Mouse (Mus musculus): ENCODE measurements at regions not wholly inside any gene's neighbourhood (a gene's known extent, or its start where the extent isn't known, plus 50 kb on each side); places are given as distances from the start of the nearest gene placed in this dataset.

DNA sequence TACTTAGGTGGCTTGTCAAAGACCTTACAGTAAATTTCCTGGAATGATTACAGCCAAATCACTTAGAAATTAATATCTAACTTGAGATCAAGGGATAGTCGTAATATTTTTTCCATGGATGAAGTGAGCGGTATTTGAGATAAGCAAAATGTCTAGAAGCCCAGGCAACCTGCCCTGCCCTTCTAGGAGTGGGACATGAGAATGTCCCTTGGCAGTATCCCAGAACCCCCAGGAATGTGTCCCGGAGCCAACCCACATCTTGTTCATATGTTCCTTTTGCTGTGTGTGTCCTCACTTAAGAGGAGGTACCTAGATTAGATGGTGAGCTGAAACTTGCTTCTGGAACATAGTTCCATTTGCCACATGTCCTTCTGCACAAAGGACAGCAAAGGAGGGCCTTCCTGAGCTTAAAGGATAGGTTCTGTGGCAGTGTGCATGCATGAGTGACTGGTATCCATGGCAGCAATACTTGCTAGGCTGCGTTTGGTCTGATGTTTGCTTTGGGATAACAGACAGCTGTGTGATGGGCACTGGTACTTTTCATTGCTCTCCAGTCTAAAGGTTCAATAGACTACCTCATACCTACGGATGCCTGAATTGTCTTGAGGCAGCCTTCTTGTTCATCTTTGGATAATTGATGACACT is 231.0 kb upstream of the Krr1 start:
- H3K36me3 ChIP-seq (ENCODE audit: control insufficient read depth, insufficient read depth, low read length): no peaks in the 10 kb centered on the region
- no peak overlapping the region for H3K27ac ChIP-seq (replicated peaks; ENCODE audit: low read depth, low read length)
- H3K9ac ChIP-seq (ENCODE audit: low read depth, low read length): no peak overlapping the region
- H3K4me3 ChIP-seq (ENCODE audit: low read depth, low read length): no peak overlapping the region
- ATAC-seq (ENCODE audit: low read depth) (no peak), DNase-seq (ENCODE audit: low spot score) (no peak)
- H3K9me3 ChIP-seq (ENCODE audit: control insufficient read depth, low read length): no peaks in the 10 kb centered on the region
- no peaks in the 10 kb centered on the region for H3K27me3 ChIP-seq (replicated peaks; ENCODE audit: control insufficient read depth, insufficient read depth, low read length)
- H3K4me2 ChIP-seq (ENCODE audit: low read depth, low read length): no peak overlapping the region
- H3K4me1 ChIP-seq (ENCODE audit: control insufficient read depth, insufficient read depth, low read length): peaks cover 8% of the 10 kb centered on the region; the same call in 1 of the 2 replicates
- WGBS: 69% methylated on average over 5 of the region's 5 CpGs

DNA sequence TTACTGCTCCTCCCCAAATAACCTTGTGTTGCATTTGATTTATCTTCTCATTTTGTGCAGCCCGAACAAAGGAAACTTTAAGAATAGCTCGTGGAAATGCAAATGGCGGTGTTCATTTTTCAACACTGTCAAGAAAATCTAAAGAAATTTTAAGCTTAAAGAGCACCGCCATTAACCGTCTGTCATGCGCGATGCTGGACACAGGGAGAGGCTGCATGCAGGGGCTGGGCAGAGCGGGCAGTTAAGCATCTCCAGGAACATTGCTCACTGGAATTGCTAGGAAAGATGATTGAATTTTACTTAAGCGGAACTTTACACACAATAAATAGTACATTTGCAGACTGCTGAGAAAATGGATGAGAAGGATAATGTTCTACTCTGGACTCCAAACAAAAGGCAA is 229.2 kb upstream of the Krr1 start:
- H3K4me3 ChIP-seq (ENCODE audit: low read depth, low read length): no peak overlapping the region
- no peaks in the 10 kb centered on the region for H3K27me3 ChIP-seq (replicated peaks; ENCODE audit: control insufficient read depth, insufficient read depth, low read length)
- no peak overlapping the region for H3K9ac ChIP-seq (ENCODE audit: low read depth, low read length)
- WGBS: 87% methylated on average over 9 of the region's 9 CpGs
- no peak overlapping the region for H3K27ac ChIP-seq (replicated peaks; ENCODE audit: low read depth, low read length)
- no peaks in the 10 kb centered on the region for H3K36me3 ChIP-seq (ENCODE audit: control insufficient read depth, insufficient read depth, low read length)
- no peak overlapping the region for H3K4me2 ChIP-seq (ENCODE audit: low read depth, low read length)
- H3K9me3 ChIP-seq (ENCODE audit: control insufficient read depth, low read length): no peaks in the 10 kb centered on the region
- no peak for DNase-seq (ENCODE audit: low spot score)
- H3K4me1 ChIP-seq (ENCODE audit: control insufficient read depth, insufficient read depth, low read length): peaks cover 8% of the 10 kb centered on the region; the same call in 1 of the 2 replicates
- ATAC-seq (ENCODE audit: low read depth): no peak

DNA sequence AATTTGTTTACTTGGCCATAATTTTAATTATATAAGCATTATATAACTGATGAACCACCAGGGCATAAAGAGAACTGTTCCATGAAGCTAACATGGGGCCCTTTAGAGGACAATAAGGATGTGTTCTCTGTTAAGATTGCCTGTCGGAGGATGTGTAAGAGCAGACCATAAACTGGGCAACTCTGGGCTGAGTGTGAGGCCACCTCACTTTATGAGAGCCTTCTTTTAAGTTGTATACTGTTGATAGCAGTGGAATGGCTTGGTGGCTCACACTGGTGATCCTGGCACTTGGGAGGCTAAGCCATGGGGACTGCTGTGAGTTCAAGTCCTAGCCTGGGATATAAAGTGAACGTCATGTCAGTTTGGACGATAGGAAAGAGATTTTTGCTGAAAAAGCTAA is 227.3 kb upstream of the Krr1 start:
- Histone ChIP-seq H3K4me3 (ENCODE audit: low read depth, low read length) (no peak overlapping the region), H3K36me3 (ENCODE audit: control insufficient read depth, insufficient read depth, low read length) (no peaks in the 10 kb centered on the region), H3K4me1 (ENCODE audit: control insufficient read depth, insufficient read depth, low read length) (peaks cover 8% of the 10 kb centered on the region; the same call in 1 of the 2 replicates), H3K9me3 (ENCODE audit: control insufficient read depth, low read length) (no peaks in the 10 kb centered on the region), H3K27ac (replicated peaks; ENCODE audit: low read depth, low read length) (no peak overlapping the region), H3K27me3 (replicated peaks; ENCODE audit: control insufficient read depth, insufficient read depth, low read length) (no peaks in the 10 kb centered on the region), H3K4me2 (ENCODE audit: low read depth, low read length) (no peak overlapping the region), H3K9ac (ENCODE audit: low read depth, low read length) (no peak overlapping the region)
- 89% methylated on average over 3 of the region's 3 CpGs for WGBS
- ATAC-seq (ENCODE audit: low read depth) (no peak), DNase-seq (ENCODE audit: low spot score) (no peak)

DNA sequence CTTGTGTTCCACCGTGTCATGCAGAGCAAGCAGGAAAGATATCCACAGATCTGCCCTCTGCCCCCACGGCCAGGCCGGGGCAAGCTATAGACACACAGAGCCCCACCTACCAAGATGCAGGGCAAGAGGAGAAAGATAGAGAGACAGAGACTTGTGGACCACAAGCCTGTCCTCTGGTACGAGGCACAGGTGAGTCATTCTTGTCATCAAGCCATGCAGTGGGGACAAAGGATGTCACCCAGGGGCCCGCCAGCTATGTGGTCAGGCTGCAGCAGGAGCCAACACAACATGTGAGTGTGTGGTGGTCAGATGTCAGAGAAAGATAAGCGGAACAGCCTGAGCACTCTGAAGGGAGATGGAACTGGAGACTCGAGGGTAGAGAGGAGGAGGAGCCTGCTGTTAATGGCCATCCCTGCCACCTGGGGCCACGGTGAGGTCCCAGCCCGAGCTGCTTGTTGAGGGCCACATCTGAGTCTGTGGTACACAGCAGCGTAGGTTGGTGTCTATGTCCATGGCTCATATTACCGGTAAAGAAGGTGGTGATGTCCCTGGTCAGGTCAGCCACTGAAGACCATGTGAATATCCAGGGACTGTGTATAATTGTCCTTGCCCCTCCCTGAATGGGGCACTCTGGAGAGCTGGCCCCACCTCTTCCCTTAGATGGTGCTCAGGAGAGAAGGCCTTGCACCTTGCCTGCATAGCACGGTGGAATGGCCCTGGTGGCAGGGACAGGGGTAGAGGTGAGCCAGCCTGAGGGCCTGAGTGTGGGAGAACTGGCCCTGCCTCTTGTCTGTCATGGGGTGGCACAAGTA is 226.2 kb upstream of the Krr1 start:
- 71% methylated on average over 12 of the region's 12 CpGs for WGBS
- Histone ChIP-seq H3K27ac (replicated peaks; ENCODE audit: low read depth, low read length) (no peak overlapping the region), H3K27me3 (replicated peaks; ENCODE audit: control insufficient read depth, insufficient read depth, low read length) (no peaks in the 10 kb centered on the region), H3K9me3 (ENCODE audit: control insufficient read depth, low read length) (no peaks in the 10 kb centered on the region), H3K4me1 (ENCODE audit: control insufficient read depth, insufficient read depth, low read length) (peaks cover 4% of the 10 kb centered on the region; the same call in 1 of the 2 replicates), H3K9ac (ENCODE audit: low read depth, low read length) (no peak overlapping the region), H3K4me3 (ENCODE audit: low read depth, low read length) (no peak overlapping the region), H3K36me3 (ENCODE audit: control insufficient read depth, insufficient read depth, low read length) (no peaks in the 10 kb centered on the region), H3K4me2 (ENCODE audit: low read depth, low read length) (no peak overlapping the region)
- ATAC-seq (ENCODE audit: low read depth) (no peak; the same call in 1 of the 2 replicates), DNase-seq (ENCODE audit: low spot score) (no peak)

DNA sequence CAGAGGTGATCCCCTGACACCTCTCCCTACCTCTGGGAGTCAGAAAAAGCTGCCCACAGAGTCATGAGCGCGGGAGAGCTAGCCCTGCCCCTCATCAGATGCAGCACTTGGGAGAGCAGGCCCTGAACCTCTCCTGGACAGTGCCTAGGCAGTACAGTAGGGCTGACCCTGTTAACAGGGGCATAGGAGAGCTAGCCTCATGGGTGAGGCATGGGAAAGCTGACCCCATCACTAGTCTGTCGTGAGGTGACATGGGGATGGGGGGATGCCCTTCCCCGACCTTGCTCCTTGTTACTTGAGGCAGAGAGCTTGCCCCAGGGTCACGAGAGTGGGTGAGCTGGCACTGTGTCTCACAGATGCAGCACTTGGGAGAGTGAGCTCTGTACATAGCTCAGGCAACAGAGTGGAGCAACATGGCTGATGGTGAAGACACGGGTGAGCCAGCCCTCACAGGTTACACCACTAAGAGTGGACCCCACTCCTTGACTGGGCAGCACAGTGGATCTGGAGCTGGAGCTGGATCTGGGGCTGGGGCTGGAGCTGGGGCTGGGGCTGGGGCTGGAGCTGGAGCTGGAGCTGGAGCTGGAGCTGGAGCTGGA is 225.5 kb upstream of the Krr1 start:
- no peaks in the 10 kb centered on the region for H3K9me3 ChIP-seq (ENCODE audit: control insufficient read depth, low read length)
- H3K27me3 ChIP-seq (replicated peaks; ENCODE audit: control insufficient read depth, insufficient read depth, low read length): no peaks in the 10 kb centered on the region
- no peak overlapping the region for H3K4me3 ChIP-seq (ENCODE audit: low read depth, low read length)
- DNase-seq (ENCODE audit: low spot score) (no peak), ATAC-seq (ENCODE audit: low read depth) (no peak)
- no peak overlapping the region for H3K9ac ChIP-seq (ENCODE audit: low read depth, low read length)
- no peak overlapping the region for H3K27ac ChIP-seq (replicated peaks; ENCODE audit: low read depth, low read length)
- H3K36me3 ChIP-seq (ENCODE audit: control insufficient read depth, insufficient read depth, low read length): no peaks in the 10 kb centered on the region
- no peak overlapping the region for H3K4me2 ChIP-seq (ENCODE audit: low read depth, low read length)
- H3K4me1 ChIP-seq (ENCODE audit: control insufficient read depth, insufficient read depth, low read length): no peaks in the 10 kb centered on the region; the same call in 1 of the 2 replicates
- 80% methylated on average over 6 of the region's 6 CpGs for WGBS

DNA sequence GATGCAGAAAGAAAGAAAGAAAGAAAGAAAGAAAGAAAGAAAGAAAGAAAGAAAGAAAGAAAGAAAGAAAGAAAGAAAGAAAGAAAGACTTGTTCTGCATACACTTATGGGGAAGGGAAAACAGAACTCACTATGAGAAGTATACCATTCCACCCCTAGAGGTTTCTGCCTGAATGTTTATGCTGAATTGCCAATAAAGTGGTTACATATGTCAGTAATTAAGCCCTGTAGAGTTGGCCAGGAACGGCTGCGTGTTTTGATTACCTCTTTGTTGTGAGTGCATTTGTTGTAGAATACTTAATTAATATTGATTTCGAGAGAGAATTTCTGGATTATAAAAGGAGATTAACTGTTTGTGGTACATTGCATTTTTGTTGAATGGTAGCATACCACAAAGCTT is 224.0 kb upstream of the Krr1 start:
- WGBS: 18% methylated on average over 3 of the region's 3 CpGs
- H3K27ac ChIP-seq (replicated peaks; ENCODE audit: low read depth, low read length): peak overlapping the region; percentile 45
- H3K4me3 ChIP-seq (ENCODE audit: low read depth, low read length): no peak overlapping the region
- no peaks in the 10 kb centered on the region for H3K9me3 ChIP-seq (ENCODE audit: control insufficient read depth, low read length)
- H3K36me3 ChIP-seq (ENCODE audit: control insufficient read depth, insufficient read depth, low read length): no peaks in the 10 kb centered on the region
- no peaks in the 10 kb centered on the region for H3K27me3 ChIP-seq (replicated peaks; ENCODE audit: control insufficient read depth, insufficient read depth, low read length)
- peak; percentile 76 for ATAC-seq (ENCODE audit: low read depth)
- DNase-seq (ENCODE audit: low spot score): peak; percentile 91
- no peak overlapping the region for H3K4me2 ChIP-seq (ENCODE audit: low read depth, low read length)
- no peak overlapping the region for H3K9ac ChIP-seq (ENCODE audit: low read depth, low read length)
- H3K4me1 ChIP-seq (ENCODE audit: control insufficient read depth, insufficient read depth, low read length): no peaks in the 10 kb centered on the region; the same call in 1 of the 2 replicates

DNA sequence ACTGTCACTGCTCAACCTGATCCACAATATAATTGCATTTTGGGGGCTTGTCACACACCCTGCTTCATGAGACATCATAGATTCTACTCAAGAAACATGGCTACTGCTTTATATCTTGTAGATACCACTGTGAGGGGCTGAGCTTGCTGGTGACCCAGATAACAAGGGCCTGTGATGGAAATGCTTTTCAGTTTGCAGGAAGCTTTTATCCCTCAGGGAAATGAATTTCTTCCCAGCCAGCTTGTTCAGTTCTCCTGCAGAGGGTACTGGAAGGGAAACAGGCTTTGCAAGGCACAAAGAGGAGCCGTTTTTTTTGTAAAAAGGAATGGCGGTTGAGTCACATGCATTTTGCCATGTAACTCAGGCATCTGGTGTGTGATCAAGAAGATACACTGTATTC is 218.8 kb upstream of the Krr1 start:
- H3K9me3 ChIP-seq (ENCODE audit: control insufficient read depth, low read length): no peaks in the 10 kb centered on the region
- H3K9ac ChIP-seq (ENCODE audit: low read depth, low read length): no peak overlapping the region
- DNase-seq (ENCODE audit: low spot score) (no peak), ATAC-seq (ENCODE audit: low read depth) (no peak)
- no peaks in the 10 kb centered on the region; the same call in 1 of the 2 replicates for H3K4me1 ChIP-seq (ENCODE audit: control insufficient read depth, insufficient read depth, low read length)
- H3K27ac ChIP-seq (replicated peaks; ENCODE audit: low read depth, low read length): no peak overlapping the region
- H3K4me3 ChIP-seq (ENCODE audit: low read depth, low read length): no peak overlapping the region
- H3K27me3 ChIP-seq (replicated peaks; ENCODE audit: control insufficient read depth, insufficient read depth, low read length): no peaks in the 10 kb centered on the region
- 80% methylated on average over 2 of the region's 2 CpGs for WGBS
- H3K4me2 ChIP-seq (ENCODE audit: low read depth, low read length): no peak overlapping the region
- H3K36me3 ChIP-seq (ENCODE audit: control insufficient read depth, insufficient read depth, low read length): no peaks in the 10 kb centered on the region

DNA sequence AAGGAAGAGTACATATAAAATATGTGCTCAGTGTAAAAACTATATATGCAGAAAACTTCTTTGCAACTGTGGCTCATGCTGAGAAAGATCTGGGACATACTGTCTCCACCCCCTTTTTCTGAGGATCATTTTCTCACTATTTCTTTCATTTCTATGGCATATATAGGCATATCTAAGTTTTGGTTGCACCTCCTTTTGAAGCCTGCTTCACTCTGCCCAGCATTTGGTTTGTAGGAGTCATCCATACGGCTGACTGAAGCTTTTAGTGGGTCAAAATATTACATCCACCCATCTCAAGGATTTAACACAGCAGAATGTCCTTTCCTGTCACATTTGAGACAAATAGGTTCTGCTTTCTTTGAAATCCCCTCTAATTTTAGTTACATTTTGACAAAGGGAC is 216.5 kb upstream of the Krr1 start:
- Histone ChIP-seq H3K4me2 (ENCODE audit: low read depth, low read length) (no peak overlapping the region), H3K27ac (replicated peaks; ENCODE audit: low read depth, low read length) (no peak overlapping the region), H3K9me3 (ENCODE audit: control insufficient read depth, low read length) (no peaks in the 10 kb centered on the region), H3K4me3 (ENCODE audit: low read depth, low read length) (no peak overlapping the region), H3K4me1 (ENCODE audit: control insufficient read depth, insufficient read depth, low read length) (0 out of 2 replicates have a peak, but pooled peaks cover 2% of the 10 kb centered on the region), H3K27me3 (replicated peaks; ENCODE audit: control insufficient read depth, insufficient read depth, low read length) (no peaks in the 10 kb centered on the region), H3K9ac (ENCODE audit: low read depth, low read length) (no peak overlapping the region), H3K36me3 (ENCODE audit: control insufficient read depth, insufficient read depth, low read length) (no peaks in the 10 kb centered on the region)
- DNase-seq (ENCODE audit: low spot score) (no peak), ATAC-seq (ENCODE audit: low read depth) (no peak)
- WGBS: 70% methylated on average over 1 of the region's 1 CpGs

Data from embryonic facial prominence, embryonic 14.5 days (tissue).